Mouse (Mus musculus): ENCODE measurements around the gene Plcz1. TPM values are rescaled to one million over a fixed set of nuclear protein-coding genes. Genes with fewer than 3 reads are reported as not detected.

Plcz1 gene
- polyA plus RNA-seq, 1 experiment from 2014 or later: 0.97 TPM

DNA sequence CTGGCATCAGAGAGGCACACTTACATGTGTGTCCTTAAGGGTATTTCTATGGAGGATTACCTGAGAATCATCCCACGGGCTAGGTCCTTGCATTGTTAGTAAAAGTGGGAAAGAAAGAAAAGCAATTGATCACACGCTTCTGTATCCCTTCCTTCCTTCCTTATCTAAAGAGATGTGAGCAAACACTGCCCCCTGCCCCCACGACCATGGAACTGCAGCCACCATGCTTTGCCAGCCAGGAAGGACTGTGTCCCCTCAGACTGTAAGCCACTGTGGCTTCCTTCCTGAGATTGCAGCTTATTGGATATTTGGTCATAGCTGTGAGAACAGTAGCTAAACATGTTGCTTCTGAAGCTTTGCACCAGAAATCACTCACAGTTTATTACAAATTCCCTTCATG is 36.1 kb downstream of the Plcz1 start:
- 76% methylated on average over 3 of the region's 3 CpGs for WGBS
- Histone ChIP-seq H3K27ac (ENCODE audit: low read length) (no peak overlapping the region), H3K27me3 (ENCODE audit: control insufficient read depth, insufficient read depth, low read depth, low read length) (no peaks in the 10 kb centered on the region), H3K9me3 (replicated peaks; ENCODE audit: control insufficient read depth, low read length, poor library complexity, severe bottlenecking) (no peaks in the 10 kb centered on the region; the same call in 1 of the 2 replicates), H3K36me3 (ENCODE audit: control insufficient read depth, insufficient read depth, low read length) (no peaks in the 10 kb centered on the region), H3K4me2 (ENCODE audit: low read length) (no peak overlapping the region), H3K9ac (ENCODE audit: low read depth, low read length) (no peak overlapping the region), H3K4me3 (ENCODE audit: low read depth, low read length) (no peak overlapping the region), H3K4me1 (ENCODE audit: control insufficient read depth, insufficient read depth, low read length) (no peaks in the 10 kb centered on the region)
- ATAC-seq: no peak

DNA sequence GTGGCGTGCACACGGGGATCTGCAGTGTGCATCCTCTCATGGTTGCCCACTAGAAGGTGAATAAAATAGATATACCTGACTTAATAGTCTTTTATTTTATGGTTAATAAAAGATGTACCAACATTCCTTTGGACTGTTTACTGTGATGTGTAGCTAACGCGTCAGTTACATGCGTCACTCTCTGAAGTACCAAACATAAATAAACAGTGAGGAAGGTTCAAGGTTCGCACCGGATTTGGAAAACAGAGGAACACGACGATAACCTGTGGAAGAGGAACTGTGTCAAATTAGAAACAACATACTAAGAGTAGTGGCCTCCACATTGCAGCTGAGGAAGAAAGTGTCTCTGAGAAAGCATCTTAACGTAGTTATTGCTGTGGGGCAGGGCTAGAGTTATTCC is 51.7 kb downstream of the Plcz1 start:
- Histone ChIP-seq H3K4me2 (ENCODE audit: low read length) (no peak overlapping the region), H3K9ac (ENCODE audit: low read depth, low read length) (no peak overlapping the region), H3K27me3 (ENCODE audit: control insufficient read depth, insufficient read depth, low read depth, low read length) (no peaks in the 10 kb centered on the region), H3K9me3 (replicated peaks; ENCODE audit: control insufficient read depth, low read length, poor library complexity, severe bottlenecking) (no peaks in the 10 kb centered on the region), H3K4me1 (ENCODE audit: control insufficient read depth, insufficient read depth, low read length) (no peaks in the 10 kb centered on the region), H3K27ac (ENCODE audit: low read length) (no peak overlapping the region), H3K36me3 (ENCODE audit: control insufficient read depth, insufficient read depth, low read length) (no peaks in the 10 kb centered on the region), H3K4me3 (ENCODE audit: low read depth, low read length) (no peak overlapping the region)
- no peak for ATAC-seq
- 82% methylated on average over 10 of the region's 10 CpGs for WGBS

DNA sequence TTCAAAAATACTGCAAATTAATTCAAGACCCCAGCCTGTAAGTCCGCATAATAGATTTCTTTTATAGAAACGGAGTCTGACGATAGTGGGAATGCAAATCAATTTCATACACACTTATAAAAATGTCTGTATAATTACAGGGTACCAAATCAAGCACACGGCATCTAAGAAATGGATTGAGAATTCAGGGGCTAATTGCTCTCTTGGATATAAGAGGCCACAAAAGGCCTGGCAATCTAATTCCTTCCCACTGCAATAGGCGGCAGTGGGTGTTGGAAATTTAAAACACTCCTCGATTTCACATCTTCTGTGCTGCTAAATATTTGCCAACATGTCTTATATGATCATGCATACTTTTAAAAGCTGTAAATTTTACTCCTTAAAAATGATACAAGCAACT is 52.2 kb downstream of the Plcz1 start:
- Histone ChIP-seq H3K27ac (ENCODE audit: low read length) (no peak overlapping the region), H3K27me3 (ENCODE audit: control insufficient read depth, insufficient read depth, low read depth, low read length) (no peaks in the 10 kb centered on the region), H3K9ac (ENCODE audit: low read depth, low read length) (no peak overlapping the region), H3K4me2 (ENCODE audit: low read length) (no peak overlapping the region), H3K36me3 (ENCODE audit: control insufficient read depth, insufficient read depth, low read length) (no peaks in the 10 kb centered on the region), H3K4me1 (ENCODE audit: control insufficient read depth, insufficient read depth, low read length) (no peaks in the 10 kb centered on the region), H3K9me3 (replicated peaks; ENCODE audit: control insufficient read depth, low read length, poor library complexity, severe bottlenecking) (no peaks in the 10 kb centered on the region), H3K4me3 (ENCODE audit: low read depth, low read length) (no peak overlapping the region)
- ATAC-seq: no peak
- 46% methylated on average over 6 of the region's 6 CpGs for WGBS

DNA sequence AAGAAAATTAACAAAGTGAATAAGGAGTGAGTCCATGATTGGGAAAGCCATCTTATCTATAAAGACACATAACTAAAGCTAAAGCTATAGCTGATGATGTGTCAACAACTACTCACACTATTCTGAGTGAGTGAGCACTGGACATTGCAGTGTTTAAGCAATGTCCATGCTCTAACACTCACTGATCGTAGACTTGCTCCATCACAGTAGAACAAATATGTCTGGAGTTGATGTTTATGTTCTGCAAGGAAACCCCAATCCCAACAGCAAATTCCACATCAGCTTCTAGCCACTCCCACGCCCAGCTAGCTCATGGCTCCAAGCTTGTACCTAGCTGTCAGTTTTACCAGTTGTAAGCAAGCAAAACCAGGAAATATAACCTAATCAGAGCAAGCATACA is 54.7 kb downstream of the Plcz1 start:
- Histone ChIP-seq H3K9ac (ENCODE audit: low read depth, low read length) (no peak overlapping the region), H3K4me2 (ENCODE audit: low read length) (no peak overlapping the region), H3K4me1 (ENCODE audit: control insufficient read depth, insufficient read depth, low read length) (no peaks in the 10 kb centered on the region), H3K27me3 (ENCODE audit: control insufficient read depth, insufficient read depth, low read depth, low read length) (no peaks in the 10 kb centered on the region), H3K27ac (ENCODE audit: low read length) (no peak overlapping the region), H3K4me3 (ENCODE audit: low read depth, low read length) (no peak overlapping the region), H3K36me3 (ENCODE audit: control insufficient read depth, insufficient read depth, low read length) (no peaks in the 10 kb centered on the region), H3K9me3 (replicated peaks; ENCODE audit: control insufficient read depth, low read length, poor library complexity, severe bottlenecking) (no peaks in the 10 kb centered on the region)
- no peak for ATAC-seq
- WGBS: 91% methylated on average over 2 of the region's 2 CpGs

DNA sequence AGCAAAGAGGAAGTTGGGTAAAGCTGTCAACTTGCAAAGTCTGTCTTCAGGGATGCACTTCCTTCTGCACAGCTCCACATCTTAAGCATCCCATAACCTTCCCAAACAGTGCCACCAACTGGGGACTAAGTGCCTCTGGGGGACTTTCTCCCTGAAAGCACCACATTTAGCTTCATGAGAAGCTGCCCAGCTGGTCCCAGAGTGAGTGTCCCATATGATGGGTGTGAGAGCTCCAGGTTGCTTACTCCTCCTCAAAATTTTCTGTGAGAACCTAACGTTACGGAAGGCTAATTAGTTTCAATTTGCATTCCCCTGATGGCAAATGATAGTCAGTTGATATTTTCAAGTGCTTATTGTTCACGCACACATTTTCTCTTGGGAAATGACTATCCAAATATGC is 57.2 kb downstream of the Plcz1 start:
- Histone ChIP-seq H3K27me3 (ENCODE audit: control insufficient read depth, insufficient read depth, low read depth, low read length) (no peaks in the 10 kb centered on the region), H3K27ac (ENCODE audit: low read length) (no peak overlapping the region), H3K4me3 (ENCODE audit: low read depth, low read length) (no peak overlapping the region), H3K9ac (ENCODE audit: low read depth, low read length) (no peak overlapping the region), H3K4me2 (ENCODE audit: low read length) (no peak overlapping the region), H3K4me1 (ENCODE audit: control insufficient read depth, insufficient read depth, low read length) (0 out of 2 replicates have a peak, but pooled peaks cover 2% of the 10 kb centered on the region), H3K36me3 (ENCODE audit: control insufficient read depth, insufficient read depth, low read length) (no peaks in the 10 kb centered on the region), H3K9me3 (replicated peaks; ENCODE audit: control insufficient read depth, low read length, poor library complexity, severe bottlenecking) (no peaks in the 10 kb centered on the region)
- no peak for ATAC-seq
- 92% methylated on average over 3 of the region's 3 CpGs for WGBS

DNA sequence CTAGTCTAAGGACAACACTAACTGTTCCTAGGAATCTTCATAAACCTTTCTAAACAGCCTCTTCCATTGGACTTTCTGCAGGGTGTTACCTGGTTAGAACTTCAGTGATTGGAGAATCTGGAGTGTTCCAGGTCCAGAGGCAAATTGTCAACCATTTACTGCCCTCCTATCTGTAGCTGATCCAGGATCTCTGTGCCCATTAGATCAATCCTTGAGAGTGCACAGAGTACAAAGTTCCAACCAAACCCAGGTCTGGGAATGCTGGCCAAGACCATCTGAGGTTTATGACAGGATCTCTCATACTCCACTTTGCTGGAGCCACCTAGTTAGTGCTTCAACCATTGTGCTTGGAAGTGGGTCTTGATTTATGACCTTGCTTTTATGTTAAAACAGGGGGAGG is 60.2 kb downstream of the Plcz1 start:
- no peaks in the 10 kb centered on the region for H3K27me3 ChIP-seq (ENCODE audit: control insufficient read depth, insufficient read depth, low read depth, low read length)
- no peak overlapping the region for H3K4me2 ChIP-seq (ENCODE audit: low read length)
- no peak overlapping the region for H3K27ac ChIP-seq (ENCODE audit: low read length)
- H3K9me3 ChIP-seq (replicated peaks; ENCODE audit: control insufficient read depth, low read length, poor library complexity, severe bottlenecking): no peaks in the 10 kb centered on the region
- no peak for ATAC-seq
- no peak overlapping the region for H3K4me3 ChIP-seq (ENCODE audit: low read depth, low read length)
- H3K36me3 ChIP-seq (ENCODE audit: control insufficient read depth, insufficient read depth, low read length): no peaks in the 10 kb centered on the region
- H3K4me1 ChIP-seq (ENCODE audit: control insufficient read depth, insufficient read depth, low read length): 0 out of 2 replicates have a peak, but pooled peaks cover 2% of the 10 kb centered on the region
- no peak overlapping the region for H3K9ac ChIP-seq (ENCODE audit: low read depth, low read length)

DNA sequence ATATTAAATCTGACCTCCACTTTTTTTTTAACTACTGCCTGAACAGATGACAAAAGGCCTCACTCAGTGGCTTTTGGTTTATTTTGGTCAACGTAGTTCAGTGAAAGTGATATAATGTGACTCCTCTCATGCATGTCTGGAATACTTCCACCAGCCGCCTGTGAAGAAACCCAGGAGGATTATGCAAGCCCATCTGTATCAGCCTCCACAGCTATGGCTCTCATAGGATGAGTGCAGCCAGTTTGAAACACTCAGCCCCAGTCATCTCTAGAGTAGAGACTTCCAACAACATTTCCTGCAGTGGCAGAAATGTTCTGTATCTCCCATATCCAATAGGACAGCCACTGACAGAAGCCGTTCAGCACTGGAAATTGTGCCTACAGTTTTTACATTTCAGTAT is 63.1 kb downstream of the Plcz1 start:
- 57% methylated on average over 3 of the region's 3 CpGs for WGBS
- H3K4me3 ChIP-seq (ENCODE audit: low read depth, low read length): no peak overlapping the region
- no peak for ATAC-seq
- no peak overlapping the region for H3K27ac ChIP-seq (ENCODE audit: low read length)
- no peaks in the 10 kb centered on the region for H3K27me3 ChIP-seq (ENCODE audit: control insufficient read depth, insufficient read depth, low read depth, low read length)
- no peaks in the 10 kb centered on the region for H3K9me3 ChIP-seq (replicated peaks; ENCODE audit: control insufficient read depth, low read length, poor library complexity, severe bottlenecking)
- no peaks in the 10 kb centered on the region for H3K36me3 ChIP-seq (ENCODE audit: control insufficient read depth, insufficient read depth, low read length)
- no peak overlapping the region for H3K9ac ChIP-seq (ENCODE audit: low read depth, low read length)
- no peak overlapping the region for H3K4me2 ChIP-seq (ENCODE audit: low read length)
- 0 out of 2 replicates have a peak, but pooled peaks cover 2% of the 10 kb centered on the region for H3K4me1 ChIP-seq (ENCODE audit: control insufficient read depth, insufficient read depth, low read length)

DNA sequence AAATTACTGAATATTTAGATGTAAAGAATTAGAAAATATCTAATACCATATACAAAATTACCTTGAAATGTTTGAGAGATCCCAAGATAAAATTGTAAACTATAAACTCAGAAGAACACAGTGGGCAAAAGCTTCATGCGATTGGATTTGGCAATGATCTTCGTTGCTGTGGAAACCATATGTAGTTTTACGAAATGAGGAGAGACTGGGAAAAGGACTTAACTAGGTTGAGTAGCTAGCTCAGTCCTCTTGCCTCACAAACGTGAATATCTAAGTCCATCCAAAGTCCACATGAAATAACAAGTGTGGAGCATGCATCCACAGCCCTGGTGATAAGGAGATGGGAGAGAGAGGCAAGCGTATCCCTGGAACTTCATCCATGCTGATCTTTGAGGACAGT is 66.6 kb downstream of the Plcz1 start:
- Histone ChIP-seq H3K4me2 (ENCODE audit: low read length) (no peak overlapping the region), H3K9ac (ENCODE audit: low read depth, low read length) (no peak overlapping the region), H3K36me3 (ENCODE audit: control insufficient read depth, insufficient read depth, low read length) (no peaks in the 10 kb centered on the region), H3K9me3 (replicated peaks; ENCODE audit: control insufficient read depth, low read length, poor library complexity, severe bottlenecking) (no peaks in the 10 kb centered on the region), H3K27ac (ENCODE audit: low read length) (no peak overlapping the region), H3K4me3 (ENCODE audit: low read depth, low read length) (no peak overlapping the region), H3K4me1 (ENCODE audit: control insufficient read depth, insufficient read depth, low read length) (0 out of 2 replicates have a peak, but pooled peaks cover under 1% of the 10 kb centered on the region), H3K27me3 (ENCODE audit: control insufficient read depth, insufficient read depth, low read depth, low read length) (no peaks in the 10 kb centered on the region)
- 84% methylated on average over 5 of the region's 5 CpGs for WGBS
- no peak for ATAC-seq

DNA sequence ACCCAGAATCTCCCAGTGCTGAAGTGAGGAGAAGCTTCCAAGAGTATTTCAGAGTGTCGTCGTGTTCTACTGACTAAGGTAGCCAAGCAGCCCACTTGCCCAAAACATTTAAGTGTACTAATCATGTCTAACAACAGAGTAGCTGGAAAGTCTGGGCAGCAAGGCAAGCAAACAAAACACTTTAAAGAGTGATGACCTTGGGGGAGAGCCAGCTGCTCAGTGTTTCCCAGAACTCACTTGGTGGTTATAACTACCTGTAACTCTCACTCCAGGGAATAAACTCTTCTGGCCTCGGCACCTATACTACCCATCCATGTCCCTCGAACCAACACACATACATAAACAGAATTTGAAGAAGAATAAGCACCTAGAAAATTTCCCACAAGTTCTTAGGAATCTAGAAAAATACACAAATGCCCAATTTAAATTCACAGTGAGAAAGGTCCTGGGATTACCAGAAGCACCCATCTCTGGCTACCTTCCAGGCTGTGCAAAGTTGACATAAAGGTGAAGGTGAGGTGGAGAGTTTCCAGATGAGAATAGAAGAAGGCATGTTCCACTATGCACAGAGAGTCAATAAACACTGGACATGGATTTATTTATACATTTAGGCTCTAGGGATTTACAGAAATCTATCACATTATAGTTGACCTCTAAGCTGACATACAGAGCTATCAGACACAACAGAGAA is 69.5 kb downstream of the Plcz1 start:
- peaks cover 5% of the 10 kb centered on the region for H3K4me1 ChIP-seq (ENCODE audit: control insufficient read depth, insufficient read depth, low read length)
- no peak overlapping the region for H3K27ac ChIP-seq (ENCODE audit: low read length)
- 90% methylated on average over 4 of the region's 4 CpGs for WGBS
- H3K9me3 ChIP-seq (replicated peaks; ENCODE audit: control insufficient read depth, low read length, poor library complexity, severe bottlenecking): no peaks in the 10 kb centered on the region
- H3K9ac ChIP-seq (ENCODE audit: low read depth, low read length): no peak overlapping the region
- no peak overlapping the region for H3K4me3 ChIP-seq (ENCODE audit: low read depth, low read length)
- H3K4me2 ChIP-seq (ENCODE audit: low read length): no peak overlapping the region
- H3K36me3 ChIP-seq (ENCODE audit: control insufficient read depth, insufficient read depth, low read length): no peaks in the 10 kb centered on the region
- ATAC-seq: no peak
- no peaks in the 10 kb centered on the region for H3K27me3 ChIP-seq (ENCODE audit: control insufficient read depth, insufficient read depth, low read depth, low read length)
